Mouse (Mus musculus): ENCODE data around the gene Nr4a3. TPM values are rescaled to one million over a fixed set of nuclear protein-coding genes. Genes with fewer than 3 reads are reported as not detected.
A peak's percentile ranks its signal among the peaks of the same experiment; 100 is the strongest.

Nr4a3 gene
- total and polyA plus RNA-seq, 3 experiments, result 1.7 to 6.7 (median 5.3) TPM

- Histone ChIP-seq H3K9ac (ENCODE audit: low read depth, low read length) (no peak overlapping the region), H3K4me3 (no peak overlapping the region), H3K27me3 (ENCODE audit: control insufficient read depth, insufficient read depth, low read length) (no peaks in the 10 kb centered on the region), H3K36me3 (ENCODE audit: control insufficient read depth, insufficient read depth, low read length) (no peaks in the 10 kb centered on the region), H3K4me1 (ENCODE audit: control insufficient read depth, insufficient read depth, low read length) (no peaks in the 10 kb centered on the region), H3K27ac (no peak overlapping the region), H3K79me2 (replicated peaks; ENCODE audit: control insufficient read depth, insufficient read depth, low read length) (no peaks in the 10 kb centered on the region)
- TF ChIP-seq POLR2A (IDR thresholded peaks at IDR 0.05; ENCODE audit: insufficient read depth, low read depth, low read length) (no peak), EP300 (IDR thresholded peaks at IDR 0.05; ENCODE audit: insufficient read depth, low read depth, low read length) (no peak), CTCF (IDR thresholded peaks at IDR 0.05) (no peak)
- intact Hi-C loops (cut with DNase I), result no loop called here
- DNase-seq, result no peak
- WGBS, result 59% methylated on average over 2 of the region's 2 CpGs
These were observed 57.0 kb downstream of the Nr4a3 start for GRCm38 (mm10) chr4:48101981-48102380.

- no peak overlapping the region for H3K4me3 ChIP-seq
- TF ChIP-seq EP300 (IDR thresholded peaks at IDR 0.05; ENCODE audit: insufficient read depth, low read depth, low read length), result no peak
- TF ChIP-seq CTCF (IDR thresholded peaks at IDR 0.05), result no peak
- TF ChIP-seq POLR2A (IDR thresholded peaks at IDR 0.05; ENCODE audit: insufficient read depth, low read depth, low read length), result no peak
- 64% methylated on average over 5 of the region's 5 CpGs for WGBS
- no peaks in the 10 kb centered on the region for H3K79me2 ChIP-seq (replicated peaks; ENCODE audit: control insufficient read depth, insufficient read depth, low read length)
- no peak overlapping the region for H3K27ac ChIP-seq
- no peaks in the 10 kb centered on the region for H3K4me1 ChIP-seq (ENCODE audit: control insufficient read depth, insufficient read depth, low read length)
- intact Hi-C loops (cut with DNase I), result no loop called here
- DNase-seq, result no peak
- H3K9ac ChIP-seq (ENCODE audit: low read depth, low read length), result no peak overlapping the region
- H3K27me3 ChIP-seq (ENCODE audit: control insufficient read depth, insufficient read depth, low read length), result no peaks in the 10 kb centered on the region
- no peaks in the 10 kb centered on the region for H3K36me3 ChIP-seq (ENCODE audit: control insufficient read depth, insufficient read depth, low read length)
These were observed 60.4 kb downstream of the Nr4a3 start for GRCm38 (mm10) chr4:48105387-48105786.

GRCm38 (mm10) chr4:48107086-48107485, 62.1 kb downstream of the Nr4a3 start:
- 75% methylated on average over 6 of the region's 6 CpGs for WGBS
- Histone ChIP-seq H3K79me2 (replicated peaks; ENCODE audit: control insufficient read depth, insufficient read depth, low read length) (no peaks in the 10 kb centered on the region), H3K27me3 (ENCODE audit: control insufficient read depth, insufficient read depth, low read length) (no peaks in the 10 kb centered on the region), H3K36me3 (ENCODE audit: control insufficient read depth, insufficient read depth, low read length) (no peaks in the 10 kb centered on the region), H3K9ac (ENCODE audit: low read depth, low read length) (no peak overlapping the region), H3K4me1 (ENCODE audit: control insufficient read depth, insufficient read depth, low read length) (no peaks in the 10 kb centered on the region), H3K4me3 (no peak overlapping the region), H3K27ac (no peak overlapping the region)
- no peak for TF ChIP-seq POLR2A (IDR thresholded peaks at IDR 0.05; ENCODE audit: insufficient read depth, low read depth, low read length)
- TF ChIP-seq EP300 (IDR thresholded peaks at IDR 0.05; ENCODE audit: insufficient read depth, low read depth, low read length), result no peak
- TF ChIP-seq CTCF (IDR thresholded peaks at IDR 0.05), result no peak
- no peak for DNase-seq
- intact Hi-C loops (cut with DNase I), result no loop called here

- Histone ChIP-seq H3K27me3 (ENCODE audit: control insufficient read depth, insufficient read depth, low read length) (no peaks in the 10 kb centered on the region), H3K36me3 (ENCODE audit: control insufficient read depth, insufficient read depth, low read length) (no peaks in the 10 kb centered on the region), H3K79me2 (replicated peaks; ENCODE audit: control insufficient read depth, insufficient read depth, low read length) (no peaks in the 10 kb centered on the region), H3K4me1 (ENCODE audit: control insufficient read depth, insufficient read depth, low read length) (no peaks in the 10 kb centered on the region), H3K27ac (no peak overlapping the region), H3K4me3 (no peak overlapping the region), H3K9ac (ENCODE audit: low read depth, low read length) (no peak overlapping the region)
- no peak for TF ChIP-seq POLR2A (IDR thresholded peaks at IDR 0.05; ENCODE audit: insufficient read depth, low read depth, low read length)
- TF ChIP-seq CTCF (IDR thresholded peaks at IDR 0.05), result 0 out of 2 replicates have a peak, but pooled peaks have one; percentile 10
- TF ChIP-seq EP300 (IDR thresholded peaks at IDR 0.05; ENCODE audit: insufficient read depth, low read depth, low read length), result no peak
- intact Hi-C loops (cut with DNase I), result no loop called here
- 59% methylated on average over 2 of the region's 2 CpGs for WGBS
- peak in 1 of 2 experiments; percentile 23 for DNase-seq
These were observed 63.6 kb downstream of the Nr4a3 start for GRCm38 (mm10) chr4:48108591-48108990.

- no peaks in the 10 kb centered on the region for H3K27me3 ChIP-seq (ENCODE audit: control insufficient read depth, insufficient read depth, low read length)
- H3K4me1 ChIP-seq (ENCODE audit: control insufficient read depth, insufficient read depth, low read length), result no peaks in the 10 kb centered on the region
- no peak overlapping the region for H3K27ac ChIP-seq
- DNase-seq, result no peak
- 76% methylated on average over 3 of the region's 3 CpGs for WGBS
- TF ChIP-seq POLR2A (IDR thresholded peaks at IDR 0.05; ENCODE audit: insufficient read depth, low read depth, low read length) (no peak), CTCF (IDR thresholded peaks at IDR 0.05) (no peak), EP300 (IDR thresholded peaks at IDR 0.05; ENCODE audit: insufficient read depth, low read depth, low read length) (no peak)
- H3K79me2 ChIP-seq (replicated peaks; ENCODE audit: control insufficient read depth, insufficient read depth, low read length), result no peaks in the 10 kb centered on the region
- no peak overlapping the region for H3K9ac ChIP-seq (ENCODE audit: low read depth, low read length)
- no peak overlapping the region for H3K4me3 ChIP-seq
- intact Hi-C loops (cut with DNase I), result no loop called here
- H3K36me3 ChIP-seq (ENCODE audit: control insufficient read depth, insufficient read depth, low read length), result no peaks in the 10 kb centered on the region
These were observed 65.4 kb downstream of the Nr4a3 start for GRCm38 (mm10) chr4:48110331-48110730.

GRCm38 (mm10) chr4:48116191-48116590, 71.2 kb downstream of the Nr4a3 start:
- Histone ChIP-seq H3K9ac (ENCODE audit: low read depth, low read length) (no peak overlapping the region), H3K79me2 (replicated peaks; ENCODE audit: control insufficient read depth, insufficient read depth, low read length) (no peaks in the 10 kb centered on the region), H3K27me3 (ENCODE audit: control insufficient read depth, insufficient read depth, low read length) (no peaks in the 10 kb centered on the region), H3K27ac (no peak overlapping the region), H3K36me3 (ENCODE audit: control insufficient read depth, insufficient read depth, low read length) (no peaks in the 10 kb centered on the region), H3K4me3 (no peak overlapping the region), H3K4me1 (ENCODE audit: control insufficient read depth, insufficient read depth, low read length) (no peaks in the 10 kb centered on the region)
- TF ChIP-seq POLR2A (IDR thresholded peaks at IDR 0.05; ENCODE audit: insufficient read depth, low read depth, low read length), result no peak
- no peak for TF ChIP-seq EP300 (IDR thresholded peaks at IDR 0.05; ENCODE audit: insufficient read depth, low read depth, low read length)
- TF ChIP-seq CTCF (IDR thresholded peaks at IDR 0.05), result peak; percentile 55
- WGBS, result 56% methylated on average over 4 of the region's 4 CpGs
- intact Hi-C loops (cut with DNase I), result no loop called here
- DNase-seq, result peak; percentile 24 to 29

All from heart, adult 2 months (tissue).